Mouse (Mus musculus) gastrocnemius, postnatal 14 days (tissue): ENCODE results near the gene Slc25a1. TPM values are rescaled to one million over a fixed set of nuclear protein-coding genes. Genes with fewer than 3 reads are reported as not detected.

Source experiments
- DNase-seq: peaks from one replicate; pipeline ENCODE4 v3.0.0; 2021; ENCODE audit warnings: mixed read lengths
- intact Hi-C: fragments of 180-260 bp; cut with DNase I; formaldehyde crosslinking; loops from one replicate; pipeline ENCODE4 v1.15.1; 2025; ENCODE audit warnings: low total_unique reads
- total RNA-seq, 2 experiments: library from RNA; stranded (reverse); gene quantifications; 2 replicates each; pipeline ENCODE4 v1.2.3; 2021

Slc25a1 gene
- total RNA-seq, 2 experiments from 2014 or later, result 4.9 to 7.7 TPM

DNA sequence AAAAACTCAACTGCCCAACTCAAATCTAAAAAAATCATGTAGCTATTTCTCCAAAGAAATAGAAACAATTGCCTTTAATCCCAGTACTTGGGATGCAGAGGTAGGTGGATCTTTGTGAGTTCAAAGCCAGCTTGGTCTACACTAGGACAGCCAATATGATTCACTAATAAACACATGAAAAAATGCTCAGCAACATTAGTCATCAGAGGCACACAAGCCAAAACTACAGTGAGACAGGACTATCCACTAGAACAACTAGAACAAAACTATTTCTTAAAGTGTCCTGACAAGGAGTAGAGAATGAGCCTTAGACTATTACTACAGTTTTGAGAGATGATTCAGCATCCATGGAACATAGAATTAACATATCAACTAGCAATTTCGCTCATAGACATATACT lies 51.9 kb downstream of the Slc25a1 start:
- DNase-seq, result no peak
- intact Hi-C loops, result no loop called here

Other genes starting within 250 kb of the Slc25a1 start
- gene Med15, start 195.3 kb downstream of the Slc25a1 start, total RNA-seq, result 10 to 100 TPM; 19.8 to 20.9 TPM
- 10 to 100 TPM; 17.3 to 19.9 TPM for gene Klhl22, start 168.6 kb downstream of the Slc25a1 start, total RNA-seq
- gene Scarf2, start 130.9 kb downstream of the Slc25a1 start, total RNA-seq, result 10 to 100 TPM in 1 of 2 experiments, 1 to 10 TPM in 1; 9.4 to 12.1 TPM
- gene B830017H08Rik, start 95.1 kb downstream of the Slc25a1 start, total RNA-seq, result not detected
- gene Car15, start 89.9 kb downstream of the Slc25a1 start, total RNA-seq, result under 1 TPM; 0.80 to 0.96 TPM
- under 1 TPM; 0.16 to 0.29 TPM for gene Gm20518, start 36.5 kb downstream of the Slc25a1 start, total RNA-seq
- gene Tssk1, start 34.0 kb downstream of the Slc25a1 start, total RNA-seq, result under 1 TPM in 1 of 2 experiments, not detected in 1; 0.16 TPM
- gene Dgcr2, start 29.7 kb downstream of the Slc25a1 start, total RNA-seq, result 10 to 100 TPM; 26.4 to 30.6 TPM
- gene Tssk2, start 29.6 kb downstream of the Slc25a1 start, total RNA-seq, result not detected
- 1 to 10 TPM; 9.0 to 9.3 TPM for gene Ess2, start 16.9 kb downstream of the Slc25a1 start, total RNA-seq
- not detected for gene Gsc2, start 13.2 kb downstream of the Slc25a1 start, total RNA-seq
- gene Vpreb2, start 52.2 kb upstream of the Slc25a1 start, total RNA-seq, result under 1 TPM in 1 of 2 experiments, not detected in 1; 0.38 TPM
- gene Dgcr6, start 124.6 kb upstream of the Slc25a1 start, total RNA-seq, result 10 to 100 TPM; 26.6 to 28.5 TPM
- gene Prodh, start 162.0 kb upstream of the Slc25a1 start, total RNA-seq, result 10 to 100 TPM in 1 of 2 experiments, 1 to 10 TPM in 1; 2.7 to 11.8 TPM
- under 1 TPM; 0.18 to 0.21 TPM for gene Rtn4r, start 199.4 kb upstream of the Slc25a1 start, total RNA-seq